In the genomic region with DNA sequence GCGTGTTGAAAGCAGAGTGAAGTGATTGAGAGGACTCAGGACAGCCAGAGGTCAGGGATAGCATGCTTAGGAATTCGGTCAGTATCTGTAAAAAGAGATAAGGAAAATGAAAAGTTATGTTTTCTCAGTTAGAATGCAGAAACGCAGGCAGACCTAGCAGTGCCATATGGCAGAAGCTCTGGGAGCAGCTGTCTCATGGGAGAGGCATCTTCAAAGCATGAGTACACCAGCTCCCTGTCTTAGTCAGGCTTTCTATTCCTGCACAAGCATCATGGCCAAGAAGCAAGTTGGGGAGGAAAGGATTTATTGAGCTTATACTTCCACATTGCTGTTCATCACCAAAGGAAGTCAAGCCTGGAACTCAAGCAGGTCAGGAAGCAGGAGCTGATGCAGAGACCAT, we compare ENCODE assay signal across 14 mouse cellular contexts. TPM values are rescaled to one million over a fixed set of nuclear protein-coding genes. Genes with fewer than 3 reads are reported as not detected.
A peak's percentile ranks its signal among the peaks of the same experiment; 100 is the strongest.
DNase-seq lines count a peak whose midpoint lies in the region; ATAC-seq and TF ChIP-seq lines count a peak whose summit lies in the region.
"Had no signal": no experiment of that assay in that cellular context is flagged by ENCODE, and none has a peak within 500 bp of the region (broad histone marks: within the 10 kb centered on the region; RNA-seq: fewer than 3 reads in every experiment).

No protein-coding gene starts in this region.

- H3K4me1 ChIP-seq in kidney, adult 2 months (ENCODE audit: control insufficient read depth, insufficient read depth, low read length), result peaks cover 18% of the 10 kb centered on the region
- H3K4me1 ChIP-seq in midbrain, embryonic 16.5 days (ENCODE audit: control insufficient read depth, insufficient read depth, low read length), result no peaks in the 10 kb centered on the region

- WGBS in kidney, adult 2 months, result 54% methylated on average over 3 of the region's 3 CpGs
- WGBS in midbrain, embryonic 16.5 days, result 71% methylated on average over 3 of the region's 3 CpGs

- H3K4me3 ChIP-seq in kidney, adult 2 months (ENCODE audit: insufficient read depth, low read depth, low read length), result no peak overlapping the region
- H3K4me3 ChIP-seq in midbrain, embryonic 16.5 days (ENCODE audit: low read depth, low read length), result no peak overlapping the region
- H3K4me3 ChIP-seq: erythroblast, embryonic 14.5 days; heart, embryonic 13.5 days; lung, embryonic 15.5 days had no signal

- TF ChIP-seq POLR2A in kidney, adult 2 months (IDR thresholded peaks at IDR 0.05; ENCODE audit: low read depth, low read length), result no peak

- no peak for ATAC-seq in midbrain, embryonic 16.5 days
- ATAC-seq: intestine, postnatal 0 days had no signal

- H3K27ac ChIP-seq in kidney, adult 2 months (ENCODE audit: insufficient read depth, low read depth, low read length), result no peak overlapping the region
- H3K27ac ChIP-seq in midbrain, embryonic 16.5 days (ENCODE audit: low read length), result no peak overlapping the region
- H3K27ac ChIP-seq: heart, embryonic 13.5 days; lung, embryonic 15.5 days had no signal

- H3K27me3 ChIP-seq in kidney, adult 2 months (replicated peaks; ENCODE audit: control insufficient read depth, insufficient read depth, low read length), result no peaks in the 10 kb centered on the region
- H3K27me3 ChIP-seq in midbrain, embryonic 16.5 days (ENCODE audit: control insufficient read depth, insufficient read depth, low read depth, low read length), result no peaks in the 10 kb centered on the region
- H3K27me3 ChIP-seq: heart, embryonic 13.5 days; lung, embryonic 15.5 days had no signal

- no peaks in the 10 kb centered on the region for H3K9me3 ChIP-seq in midbrain, embryonic 16.5 days (replicated peaks; ENCODE audit: control insufficient read depth, low read length, poor library complexity, severe bottlenecking)
- H3K9me3 ChIP-seq: heart, embryonic 13.5 days; lung, embryonic 15.5 days had no signal

- H3K36me3 ChIP-seq in kidney, adult 2 months (ENCODE audit: control insufficient read depth, insufficient read depth, low read length), result no peaks in the 10 kb centered on the region
- no peaks in the 10 kb centered on the region for H3K36me3 ChIP-seq in midbrain, embryonic 16.5 days (ENCODE audit: control insufficient read depth, insufficient read depth, low read length)
- H3K36me3 ChIP-seq: heart, embryonic 13.5 days; lung, embryonic 15.5 days had no signal

- H3K4me2 ChIP-seq in midbrain, embryonic 16.5 days (ENCODE audit: low read length), result no peak overlapping the region
- H3K4me2 ChIP-seq: heart, embryonic 13.5 days; lung, embryonic 15.5 days had no signal

- no peak for TF ChIP-seq CTCF in kidney, adult 2 months (conservative IDR thresholded peaks at IDR 0.05; ENCODE audit: insufficient read depth, insufficient read length, low read depth, low read length)

- peak; percentile 75 for DNase-seq in layer of hippocampus, adult 11-12 months (ENCODE audit: low spot score)
- no peak for DNase-seq in layer of hippocampus, adult 9-10 months (ENCODE audit: low spot score)
- DNase-seq in frontal cortex, postnatal 10 days (ENCODE audit: low spot score in 2 of 2), result peak; percentile 35 to 36
- peak; percentile 57 to 85 for DNase-seq in left cerebral cortex, adult 9 months (ENCODE audit: low spot score in 2 of 2)
- DNase-seq in right cerebral cortex, postnatal 4 days, result peak; percentile 21
- no peak for DNase-seq in kidney, adult 2 months
- no peak for DNase-seq in retina, postnatal 1 day
- DNase-seq: gastrocnemius, postnatal 36 days; thymus, adult 18-20 months had no signal

- no peak overlapping the region for H3K9ac ChIP-seq in midbrain, embryonic 16.5 days (ENCODE audit: low read depth, low read length)
- H3K9ac ChIP-seq: heart, embryonic 13.5 days; lung, embryonic 15.5 days had no signal

RNA-seq across cellular contexts. Expression of gene Pdk1, which starts 8.0 kb away (rescaled TPM):
- polyA plus RNA-seq in kidney, adult 2 months (2012; rRNA removed), result 12.0 and 16.7 TPM in 2 replicates
- 23.9 and 27.7 TPM in 2 replicates for polyA plus RNA-seq in midbrain, embryonic 16.5 days (2015; fragmentation: Nextera tagmentation; extraction: Ambion mirVana)

Comparison
In these comparisons a context has a peak if more than half of its experiments do, and no peak if none do; other contexts are left out.
1. DNase-seq: peak in layer of hippocampus, adult 11-12 months (single experiment), frontal cortex, postnatal 10 days (2 of 2), left cerebral cortex, adult 9 months (2 of 2) and right cerebral cortex, postnatal 4 days (single experiment); none in layer of hippocampus, adult 9-10 months (single experiment), kidney, adult 2 months (single experiment) and retina, postnatal 1 day (single experiment).